Mouse (Mus musculus) small intestine, adult 2 months (tissue): ENCODE measurements at regions not wholly inside any gene's neighbourhood (a gene's known extent, or its start where the extent isn't known, plus 50 kb on each side); places are given as distances from the start of the nearest gene placed in this dataset.

ENCODE experiments used
- H3K27ac ChIP-seq: fragments of 200-500 bp; 2 replicates; pipeline ENCODE4 v1.5.1; 2012; ENCODE audit warnings: low read depth, low read length, control low read depth, inconsistent platforms; ENCODE audit not compliant: insufficient read depth
- H3K27me3 ChIP-seq: fragments of 200-500 bp; 2 replicates; pipeline ENCODE4 v1.6.1; 2012; ENCODE audit warnings: mild to moderate bottlenecking, moderate library complexity, low read length, inconsistent platforms; ENCODE audit not compliant: control insufficient read depth, insufficient read depth
- H3K36me3 ChIP-seq: fragments of 200-500 bp; 2 replicates; pipeline ENCODE4 v1.6.1; 2012; ENCODE audit warnings: mild to moderate bottlenecking, low read length, control low read depth, inconsistent platforms; ENCODE audit not compliant: control insufficient read depth, insufficient read depth
- H3K4me1 ChIP-seq: fragments of 200-500 bp; 2 replicates; pipeline ENCODE4 v1.6.1; 2012; ENCODE audit warnings: low read length, inconsistent platforms, mixed read lengths; ENCODE audit not compliant: control insufficient read depth, insufficient read depth, insufficient read length
- H3K4me3 ChIP-seq: fragments of 200-500 bp; 2 replicates; pipeline ENCODE4 v1.5.1; 2012; ENCODE audit warnings: low read depth, mild to moderate bottlenecking, control low read depth, inconsistent platforms, low read length, moderate library complexity
- CTCF ChIP-seq: fragments of 200-500 bp; IDR thresholded peaks from 2 replicates; pipeline ENCODE4 v1.5.1; 2012; ENCODE audit warnings: low read depth, mild to moderate bottlenecking, control low read depth, inconsistent platforms, low read length, moderate library complexity, mixed read lengths; ENCODE audit not compliant: insufficient replicate concordance, insufficient read length; ENCODE audit errors: extremely low read depth
- POLR2A ChIP-seq: fragments of 200-500 bp; IDR thresholded peaks from 2 replicates; pipeline ENCODE4 v1.6.1; 2012; ENCODE audit warnings: low read depth, mild to moderate bottlenecking, control low read depth, inconsistent platforms, low read length, moderate library complexity
- WGBS: fragments of 180-500 bp; shearing (Covaris S2); methylation state at CpG from one replicate; pipeline ENCODE4 v1.1.7; 2018; 5-methylcytosine and 5-hydroxymethylcytosine counted together

- Histone ChIP-seq H3K27me3 (no peaks in the 10 kb centered on the region), H3K36me3 (no peaks in the 10 kb centered on the region), H3K4me1 (no peaks in the 10 kb centered on the region), H3K27ac (no peak overlapping the region), H3K4me3 (no peak overlapping the region)
- TF ChIP-seq CTCF (no peak), POLR2A (no peak)
- 29% methylated on average over 4 of the region's 4 CpGs for WGBS
These were observed 389.0 kb upstream of the Klf4 start for GRCm38 (mm10) chr4:55921217-55921616.

GRCm38 (mm10) chr4:55894116-55894885, 362.0 kb upstream of the Klf4 start:
- no peak overlapping the region for H3K27ac ChIP-seq
- H3K36me3 ChIP-seq = no peaks in the 10 kb centered on the region

GRCm38 (mm10) chr4:55891656-55892055, 359.4 kb upstream of the Klf4 start:
- WGBS = 87% methylated on average over 10 of the region's 10 CpGs
- no peaks in the 10 kb centered on the region for H3K36me3 ChIP-seq
- no peaks in the 10 kb centered on the region for H3K4me1 ChIP-seq
- no peaks in the 10 kb centered on the region for H3K27me3 ChIP-seq
- TF ChIP-seq POLR2A (no peak), CTCF (no peak)
- H3K4me3 ChIP-seq = no peak overlapping the region
- no peak overlapping the region for H3K27ac ChIP-seq

More at GRCm38 (mm10) chr4:55894116-55894885, 362.0 kb upstream of the Klf4 start:
- no peak for TF ChIP-seq POLR2A
- TF ChIP-seq CTCF = no peak
- 62% methylated on average over 12 of the region's 12 CpGs for WGBS
- H3K4me1 ChIP-seq = no peaks in the 10 kb centered on the region
- H3K4me3 ChIP-seq = no peak overlapping the region
- H3K27me3 ChIP-seq = no peaks in the 10 kb centered on the region

- TF ChIP-seq CTCF = no peak
- no peak for TF ChIP-seq POLR2A
- 78% methylated on average over 6 of the region's 6 CpGs for WGBS
- Histone ChIP-seq H3K27me3 (no peaks in the 10 kb centered on the region), H3K4me3 (no peak overlapping the region), H3K27ac (no peak overlapping the region), H3K4me1 (no peaks in the 10 kb centered on the region), H3K36me3 (no peaks in the 10 kb centered on the region)
These were observed 355.3 kb upstream of the Klf4 start for GRCm38 (mm10) chr4:55887581-55887980.

- no peaks in the 10 kb centered on the region for H3K4me1 ChIP-seq
- H3K4me3 ChIP-seq = no peak overlapping the region
- TF ChIP-seq POLR2A = no peak
- no peak for TF ChIP-seq CTCF
- H3K27ac ChIP-seq = no peak overlapping the region
- H3K36me3 ChIP-seq = no peaks in the 10 kb centered on the region
- H3K27me3 ChIP-seq = no peaks in the 10 kb centered on the region
- WGBS = 35% methylated on average over 2 of the region's 2 CpGs
These were observed 350.3 kb upstream of the Klf4 start for GRCm38 (mm10) chr4:55882541-55882940.

- Histone ChIP-seq H3K36me3 (no peaks in the 10 kb centered on the region), H3K4me1 (no peaks in the 10 kb centered on the region), H3K27me3 (no peaks in the 10 kb centered on the region), H3K27ac (no peak overlapping the region), H3K4me3 (no peak overlapping the region)
- 89% methylated on average over 12 of the region's 12 CpGs for WGBS
- TF ChIP-seq CTCF (no peak), POLR2A (no peak)
These were observed 343.0 kb upstream of the Klf4 start for GRCm38 (mm10) chr4:55875304-55875703.

GRCm38 (mm10) chr4:55874875-55875274, 342.6 kb upstream of the Klf4 start:
- Histone ChIP-seq H3K36me3 (no peaks in the 10 kb centered on the region), H3K27me3 (no peaks in the 10 kb centered on the region), H3K4me3 (no peak overlapping the region), H3K27ac (no peak overlapping the region), H3K4me1 (no peaks in the 10 kb centered on the region)
- TF ChIP-seq CTCF (no peak), POLR2A (no peak)
- whole genome bisulfite sequencing = 61% methylated on average over 7 of the region's 7 CpGs
